20 mouse cellular contexts compared by ENCODE assay signal in genomic region chr14:38152843-38153242, GRCm38 (mm10).
DNase-seq lines count a peak whose midpoint lies in the region; TF ChIP-seq lines count a peak whose summit lies in the region.
"Had no signal": no experiment of that assay in that cellular context is flagged by ENCODE, and none has a peak within 500 bp of the region (broad histone marks: within the 10 kb centered on the region; RNA-seq: fewer than 3 reads in every experiment).

No protein-coding gene starts in this region.

- no peak overlapping the region for H3K4me3 ChIP-seq in layer of hippocampus, adult 2 months
- H3K4me3 ChIP-seq: embryonic facial prominence, embryonic 10.5 days; embryonic facial prominence, embryonic 12.5 days; forebrain, embryonic 13.5 days; forebrain, embryonic 15.5 days had no signal

- peak; percentile 7 for DNase-seq in layer of hippocampus, adult 11-12 months (ENCODE audit: low spot score)
- DNase-seq in layer of hippocampus, postnatal 10 days (ENCODE audit: low spot score in 2 of 2) = no peak
- DNase-seq in layer of hippocampus, adult 2 months (ENCODE audit: low spot score in 2 of 2) = peak; percentile 6 to 10
- DNase-seq in layer of hippocampus, adult 8-10 months (ENCODE audit: low spot score in 2 of 2) = no peak
- DNase-seq in layer of hippocampus, adult 9-10 months (ENCODE audit: low spot score) = peak; percentile 11
- DNase-seq in telencephalon, adult 2 months (ENCODE audit: low read depth, low spot score) = peak; percentile 39
- DNase-seq in gastrocnemius, postnatal 14 days = no peak
- no peak for DNase-seq in ovary, postnatal 14 days (ENCODE audit: low spot score)
- DNase-seq: adrenal gland, adult 2 months; adrenal gland, postnatal 10 days; adrenal gland, postnatal 25 days; cerebellum, adult 11-12 months; cerebellum, adult 2 months; cerebellum, adult 9-10 months; cerebellum, postnatal 10 days; cerebellum, postnatal 25 days had no signal

- no peak overlapping the region for H3K27ac ChIP-seq in layer of hippocampus, adult 2 months
- H3K27ac ChIP-seq: embryonic facial prominence, embryonic 10.5 days; embryonic facial prominence, embryonic 12.5 days; forebrain, embryonic 13.5 days; forebrain, embryonic 15.5 days had no signal

- no peak for TF ChIP-seq CTCF in layer of hippocampus, adult 2 months (conservative IDR thresholded peaks at IDR 0.05)

- intact Hi-C loops in gastrocnemius, postnatal 14 days (cut with DNase I; ENCODE audit: low total_unique reads) = no loop called here

Comparison
In these comparisons a context has a peak if more than half of its experiments do, and no peak if none do; other contexts are left out.
1. DNase-seq: peak in layer of hippocampus, adult 11-12 months (single experiment), layer of hippocampus, adult 2 months (2 of 2), layer of hippocampus, adult 9-10 months (single experiment) and telencephalon, adult 2 months (single experiment); none in layer of hippocampus, postnatal 10 days (0 of 2), layer of hippocampus, adult 8-10 months (0 of 2), gastrocnemius, postnatal 14 days (single experiment) and ovary, postnatal 14 days (single experiment).